Mouse (Mus musculus) gastrocnemius, postnatal 25 days (tissue): ENCODE data around the gene Dnah11. TPM values are rescaled to one million over a fixed set of nuclear protein-coding genes. Genes with fewer than 3 reads are reported as not detected.
"Not testable (repeated sequence)": the region's sequence is repeated elsewhere in the genome, so short reads cannot be mapped to it uniquely, and the experiment has no call there.

Experiments
- DNase-seq: peaks from one replicate; pipeline ENCODE4 v3.0.0; 2022
- total RNA-seq, 2 experiments: library from RNA; stranded (reverse); gene quantifications; 1 replicate in 1 of 2; 2 replicates in 1 of 2; pipeline ENCODE4 v1.2.3; 2021

Gene Dnah11
- total RNA-seq, 2 experiments from 2014 or later = 0.03 TPM; not detected in 1

DNA sequence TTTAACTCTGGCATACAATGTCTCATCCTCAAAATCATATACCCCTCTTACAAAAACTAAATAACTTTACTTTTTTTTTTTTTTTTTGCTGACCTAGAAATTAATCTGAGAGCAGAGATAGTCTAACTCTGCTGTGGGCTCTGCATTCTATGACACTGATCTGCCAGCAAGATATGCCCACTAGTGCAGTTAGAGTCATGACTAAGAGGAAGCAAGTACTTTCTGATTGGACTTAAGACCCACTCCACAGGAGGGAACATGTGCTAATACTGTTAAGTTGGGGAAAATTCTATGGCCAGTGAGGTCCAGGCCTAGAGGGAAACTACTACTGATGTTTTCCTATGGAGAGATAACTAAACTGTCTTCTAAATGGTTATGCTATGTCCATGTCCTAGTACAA lies 225.1 kb downstream of the Dnah11 start:
- DNase-seq = no peak

DNA sequence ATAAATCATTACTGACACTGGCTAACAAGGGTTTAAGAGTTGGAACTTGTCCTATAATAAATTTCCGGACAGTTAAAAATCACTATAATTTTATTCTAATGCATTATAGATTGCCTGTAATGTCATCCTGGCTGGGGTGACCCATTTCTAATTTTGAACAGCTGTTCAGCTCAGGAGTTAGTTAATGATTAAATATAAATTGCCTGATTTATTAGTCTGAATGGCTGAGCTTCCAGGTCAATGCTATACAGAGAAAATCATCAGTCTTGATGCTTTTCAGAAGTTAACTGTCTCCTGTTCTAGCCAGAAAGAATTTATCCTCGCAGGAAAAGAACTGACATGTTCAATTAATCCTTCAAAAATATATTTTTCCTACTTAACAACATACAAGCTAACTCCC lies 236.1 kb downstream of the Dnah11 start:
- DNase-seq = no peak

DNA sequence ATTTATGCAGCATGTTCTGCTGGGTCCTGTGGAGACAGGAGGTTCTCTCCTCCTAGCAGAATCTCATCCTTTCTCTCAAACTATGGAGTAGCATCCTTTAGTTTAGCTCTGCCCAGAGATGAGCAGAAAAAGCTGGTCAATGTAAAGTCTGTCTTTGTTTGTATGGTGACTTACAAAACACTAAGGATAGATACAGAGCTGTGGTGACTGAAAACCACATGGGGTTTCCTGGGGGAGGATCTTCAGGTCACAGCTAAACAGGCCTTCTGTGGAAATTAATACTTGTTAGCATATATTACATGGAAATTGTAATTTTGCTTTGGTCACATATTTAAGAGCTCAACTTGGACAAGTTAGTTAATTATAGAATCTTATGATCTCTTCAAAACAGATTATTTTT lies 239.6 kb downstream of the Dnah11 start:
- no peak for DNase-seq

DNA sequence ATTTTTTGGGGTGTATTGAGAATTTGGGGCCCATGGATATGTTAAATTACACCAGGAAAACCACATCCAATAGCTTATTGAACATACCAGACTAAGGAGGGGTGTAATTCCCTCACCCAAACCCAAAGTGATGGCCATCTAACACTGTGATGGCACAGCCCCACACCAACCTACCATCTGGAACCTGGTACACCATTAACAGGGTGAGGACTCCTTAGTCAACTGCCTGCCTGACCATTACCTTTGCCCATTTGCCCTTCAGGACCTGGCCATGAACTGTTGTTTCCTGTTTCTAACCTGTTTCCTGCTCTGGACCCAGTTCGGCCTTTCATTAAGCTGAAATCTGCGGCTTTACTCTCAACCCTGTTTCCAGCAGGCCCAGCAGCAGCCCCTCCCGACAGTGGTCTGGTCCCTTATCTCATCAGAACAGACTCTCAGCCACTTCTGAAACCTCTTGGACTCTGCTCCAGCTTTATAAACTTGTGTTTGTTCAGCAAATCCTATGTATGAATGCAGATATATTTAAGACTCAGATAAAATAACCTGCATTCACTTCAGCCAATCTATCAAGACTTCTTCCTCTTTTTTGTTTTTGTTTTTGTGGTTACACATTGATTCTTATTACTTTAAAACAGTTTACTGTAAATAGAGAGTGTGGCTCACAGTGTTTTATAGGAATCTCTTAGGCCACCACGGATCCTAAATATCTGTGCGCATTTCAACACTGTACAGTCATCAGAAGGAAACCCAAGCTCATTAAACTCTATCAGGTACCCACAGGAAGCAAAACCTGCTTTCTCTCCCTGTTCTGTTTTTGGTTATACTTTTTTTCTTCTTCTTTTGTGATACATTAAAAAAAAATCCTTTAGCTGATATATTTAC lies 251.8 kb downstream of the Dnah11 start:
- DNase-seq = no peak

DNA sequence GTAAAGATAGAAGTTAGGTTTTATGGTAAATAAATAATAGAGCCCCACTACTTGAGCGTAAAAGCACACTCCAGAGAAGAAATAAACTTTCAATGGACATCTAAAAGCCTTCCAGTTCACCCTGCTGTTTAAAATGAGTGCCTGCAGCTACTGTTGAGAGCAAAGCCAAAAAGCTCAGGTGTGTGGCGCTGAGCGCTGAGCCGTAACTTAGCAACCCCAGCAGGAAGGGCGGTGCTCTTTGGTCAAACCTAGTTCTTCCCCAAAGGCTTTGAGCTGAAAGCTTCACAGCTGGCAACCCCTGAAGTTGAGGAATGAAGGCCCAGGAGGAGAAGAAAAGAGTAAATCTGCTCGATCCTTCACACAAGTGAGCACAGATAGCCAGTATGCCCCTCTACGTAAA lies 256.9 kb downstream of the Dnah11 start:
- no peak for DNase-seq

DNA sequence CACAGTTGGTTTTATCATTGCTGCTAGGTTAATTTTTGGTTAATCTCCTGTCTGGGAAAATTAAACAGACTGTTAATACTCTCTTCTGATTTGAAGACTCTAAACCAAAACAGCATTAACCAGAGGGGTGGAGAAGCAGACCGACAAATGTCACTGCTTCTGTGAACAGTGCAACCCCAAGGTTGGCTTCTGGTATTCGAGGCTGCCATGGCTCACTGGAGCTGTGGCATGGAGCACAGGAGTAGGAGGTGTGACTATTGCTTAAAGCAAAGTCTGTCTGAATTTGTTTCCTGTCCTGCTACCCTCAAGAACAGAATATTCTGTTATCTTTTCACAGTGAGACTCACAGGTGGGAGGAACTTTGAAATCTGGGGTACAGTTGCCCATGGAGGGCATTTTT lies 260.6 kb downstream of the Dnah11 start:
- no peak for DNase-seq

DNA sequence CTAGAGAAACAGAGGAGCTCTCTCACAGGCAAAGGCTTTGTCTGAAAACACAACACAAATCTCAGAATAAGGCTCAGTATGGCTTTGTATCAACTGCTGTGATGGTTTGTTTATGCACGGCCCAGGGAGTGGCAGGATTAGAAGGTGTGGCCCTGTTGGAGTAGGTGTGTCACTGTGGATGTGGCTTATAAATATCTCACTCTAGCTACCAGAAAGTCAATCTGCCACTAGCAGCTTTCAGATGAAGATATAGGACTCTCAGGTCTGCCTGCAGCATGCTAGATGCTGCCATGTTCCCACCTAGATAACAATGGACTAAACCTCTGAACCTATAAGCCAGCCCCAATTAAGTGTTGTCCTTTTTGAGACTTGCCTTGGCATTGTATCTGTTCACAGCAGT lies 266.8 kb downstream of the Dnah11 start:
- no peak for DNase-seq

DNA sequence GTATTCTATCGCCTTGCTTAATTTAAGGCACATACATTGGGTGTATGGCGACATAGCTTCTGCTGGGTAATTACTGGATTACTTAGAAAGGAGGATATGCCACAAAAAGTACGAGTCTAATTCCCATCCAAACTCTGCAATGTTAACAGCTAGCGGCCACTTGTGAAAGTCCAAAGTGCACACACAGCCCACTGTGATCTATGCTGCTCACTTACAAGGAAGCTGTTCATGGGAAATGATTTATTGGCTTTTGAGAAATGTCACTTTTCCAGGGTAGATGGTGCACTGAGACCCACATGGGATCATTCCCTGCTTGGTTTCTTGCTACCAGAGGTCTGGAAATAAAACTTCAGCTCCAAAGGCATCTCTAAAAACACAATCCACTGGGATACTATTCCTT lies 269.1 kb downstream of the Dnah11 start:
- no peak for DNase-seq

DNA sequence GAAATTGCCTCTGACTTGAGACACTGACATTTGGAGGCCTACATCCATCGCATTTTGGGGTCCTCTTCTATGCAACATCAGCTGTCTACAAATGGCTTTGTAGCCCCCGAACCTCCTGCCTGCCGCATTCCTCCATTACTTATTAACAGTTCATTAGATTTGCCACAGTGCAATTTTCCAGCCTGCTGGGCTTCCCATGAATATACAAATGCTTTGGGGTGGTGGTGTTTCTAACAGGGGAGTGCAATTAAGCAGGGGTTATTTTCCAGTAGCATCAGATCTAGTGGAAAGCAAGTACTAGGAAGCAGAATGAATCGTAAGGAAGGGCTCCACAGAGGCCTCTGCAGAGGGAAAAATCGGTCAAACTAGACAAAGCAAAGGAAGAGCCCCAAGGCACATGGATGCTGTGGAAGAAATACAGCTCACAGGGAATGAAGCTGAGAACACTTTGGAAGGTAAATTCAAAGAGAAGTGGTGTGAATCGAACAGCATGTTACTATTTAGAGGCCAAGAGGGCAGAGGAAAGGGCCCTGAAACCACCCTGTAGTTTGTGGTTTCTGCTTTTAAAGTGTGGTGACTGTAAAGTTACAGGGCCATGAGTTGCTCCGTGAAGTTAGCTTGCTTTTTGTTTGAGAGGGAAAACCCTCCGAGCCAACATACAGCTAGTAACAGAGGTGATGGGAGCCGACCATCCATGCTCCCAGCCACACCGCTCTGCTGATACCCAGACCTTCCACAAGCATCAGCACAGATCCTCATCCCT lies 282.8 kb downstream of the Dnah11 start:
- no peak for DNase-seq

DNA sequence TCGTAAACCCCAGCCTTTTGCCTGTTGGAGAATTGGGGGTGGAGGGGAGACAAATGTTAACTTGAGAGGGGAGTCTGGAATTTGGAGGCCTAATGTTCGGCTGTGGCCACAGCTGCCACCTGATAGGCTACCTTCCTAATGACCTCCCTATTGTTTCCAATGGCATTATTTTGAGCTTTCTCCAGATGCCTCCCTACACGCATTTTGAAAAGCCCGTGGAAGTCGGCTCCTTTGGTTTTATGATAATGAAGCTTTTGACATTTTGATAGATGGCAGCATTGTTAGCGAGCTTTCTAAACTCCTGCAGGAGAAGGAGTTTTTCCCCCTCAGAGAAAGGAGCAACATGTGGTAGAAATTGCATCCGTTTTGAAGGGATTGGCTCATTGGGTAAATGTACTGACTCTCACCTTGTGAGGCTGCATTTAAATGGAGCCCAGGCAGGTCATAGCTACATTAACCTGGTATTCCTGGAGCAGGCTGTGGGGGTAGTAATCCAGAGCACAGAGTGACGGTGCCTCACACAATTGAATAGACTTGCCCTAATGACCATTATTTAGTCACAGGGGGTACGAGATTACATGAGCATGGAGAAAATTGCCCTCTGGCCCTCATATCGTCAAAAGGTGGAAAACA lies 284.1 kb downstream of the Dnah11 start:
- DNase-seq = no peak

DNA sequence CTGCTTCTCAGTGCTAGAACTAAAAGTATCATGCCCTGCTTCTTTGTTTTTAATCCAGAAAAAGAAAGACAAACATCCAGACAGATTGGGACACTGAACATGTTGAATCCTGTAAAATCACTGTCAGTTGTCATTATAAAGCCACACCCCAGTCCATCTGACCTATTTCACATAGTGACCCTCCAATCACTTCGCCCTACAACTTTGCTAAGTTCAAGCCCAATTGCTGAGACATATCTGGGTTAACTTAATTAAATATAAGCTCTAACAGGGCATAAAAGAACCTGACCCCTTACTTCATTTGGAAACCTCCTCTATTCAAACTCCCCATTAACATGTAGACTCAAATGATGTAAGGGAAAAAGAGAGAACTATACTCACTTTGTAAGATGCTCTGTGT lies 287.4 kb downstream of the Dnah11 start:
- no peak for DNase-seq

DNA sequence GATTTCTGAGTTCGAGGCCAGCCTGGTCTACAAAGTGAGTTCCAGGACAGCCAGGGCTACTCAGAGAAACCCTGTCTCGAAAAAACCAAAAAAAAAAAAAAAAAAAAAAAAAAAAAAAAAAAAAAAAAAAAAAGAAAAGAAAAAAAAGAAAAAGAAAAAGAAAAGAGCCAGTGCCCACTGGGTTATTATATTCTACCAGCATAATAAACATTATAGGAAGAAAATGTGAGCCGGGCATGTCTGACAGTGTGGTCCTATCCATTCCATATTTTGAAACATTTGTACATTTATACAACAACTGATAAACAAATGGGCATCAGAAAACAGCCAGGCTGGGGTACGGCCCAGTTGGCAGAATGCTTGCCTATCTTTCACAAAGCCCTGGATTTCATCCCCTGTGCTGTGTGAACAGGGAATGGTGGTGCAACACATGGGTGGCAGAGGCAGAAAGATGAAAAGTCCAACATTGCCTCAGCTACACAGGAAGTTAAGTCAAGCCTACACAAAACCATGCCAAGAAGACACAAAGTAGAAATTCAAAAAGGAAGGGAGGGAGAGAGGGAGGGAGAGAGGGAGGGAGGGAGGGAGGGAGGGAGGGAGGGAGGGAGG lies 293.5 kb downstream of the Dnah11 start:
- DNase-seq = not testable (repeated sequence)

DNA sequence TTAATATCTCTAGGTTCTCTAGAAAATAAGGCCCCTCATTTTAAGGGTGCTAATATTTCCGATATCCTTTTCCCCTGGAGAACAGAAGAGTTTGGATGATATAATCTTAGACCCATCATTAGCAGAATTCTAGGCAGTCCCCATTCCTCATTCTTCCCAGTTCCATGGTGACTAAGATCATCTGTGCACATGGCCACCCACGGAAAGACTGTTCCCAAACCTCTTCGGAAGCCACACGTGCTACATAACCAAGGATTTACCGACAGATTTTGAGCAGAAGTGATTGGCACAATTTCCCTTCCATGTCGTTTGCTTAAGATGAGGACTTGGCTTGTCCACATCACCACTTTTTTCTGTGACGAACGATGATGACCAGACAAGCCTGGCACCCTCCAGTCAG lies 295.2 kb downstream of the Dnah11 start:
- DNase-seq = no peak

DNA sequence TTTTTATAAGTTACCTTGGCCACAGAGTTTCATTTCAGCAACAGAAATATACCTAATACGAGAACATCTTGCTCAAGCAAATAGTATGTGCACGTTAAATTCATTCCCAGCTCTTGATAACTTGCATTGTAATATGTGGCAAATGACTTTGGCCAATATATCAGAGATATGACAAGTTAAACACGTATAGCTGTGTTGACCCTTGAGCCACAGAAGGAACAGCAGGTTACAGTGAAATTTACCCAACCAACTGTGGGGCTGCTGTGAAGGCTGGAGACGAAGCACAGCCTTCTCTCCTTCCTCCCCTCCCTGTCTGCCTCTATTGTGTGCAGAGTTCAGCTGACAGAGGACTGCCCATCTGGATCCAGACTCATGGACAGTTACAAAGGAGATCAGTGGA lies 297.5 kb downstream of the Dnah11 start:
- not testable (repeated sequence) for DNase-seq

DNA sequence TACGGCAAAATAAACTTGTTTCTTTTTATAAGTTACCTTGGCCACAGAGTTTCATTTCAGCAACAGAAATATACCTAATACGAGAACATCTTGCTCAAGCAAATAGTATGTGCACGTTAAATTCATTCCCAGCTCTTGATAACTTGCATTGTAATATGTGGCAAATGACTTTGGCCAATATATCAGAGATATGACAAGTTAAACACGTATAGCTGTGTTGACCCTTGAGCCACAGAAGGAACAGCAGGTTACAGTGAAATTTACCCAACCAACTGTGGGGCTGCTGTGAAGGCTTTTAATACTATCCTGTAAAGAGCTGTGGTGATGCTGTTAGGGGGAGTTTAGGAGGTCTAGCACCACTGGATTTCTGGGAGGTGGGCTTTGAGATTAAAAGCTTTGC lies 298.0 kb downstream of the Dnah11 start:
- not testable (repeated sequence) for DNase-seq

DNA sequence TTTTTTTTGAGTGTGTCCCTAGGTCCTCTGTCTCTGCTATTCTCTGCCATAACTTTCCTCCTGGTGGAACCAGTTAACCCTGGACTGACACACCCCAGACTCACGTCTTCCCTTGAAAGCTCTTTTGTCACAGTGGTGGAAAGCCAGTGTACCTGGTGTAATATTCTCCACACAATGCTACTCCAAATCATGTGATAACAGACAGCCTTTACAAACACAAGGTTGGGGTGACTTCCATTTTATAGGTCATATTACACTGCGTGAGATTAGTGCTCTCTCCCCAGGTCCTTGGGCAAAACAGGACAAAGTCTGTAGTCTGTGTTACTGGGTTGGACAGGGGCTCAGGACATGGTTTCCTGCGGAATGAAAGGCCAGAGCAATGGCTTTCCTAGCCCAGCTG lies 311.4 kb downstream of the Dnah11 start:
- DNase-seq = no peak

DNA sequence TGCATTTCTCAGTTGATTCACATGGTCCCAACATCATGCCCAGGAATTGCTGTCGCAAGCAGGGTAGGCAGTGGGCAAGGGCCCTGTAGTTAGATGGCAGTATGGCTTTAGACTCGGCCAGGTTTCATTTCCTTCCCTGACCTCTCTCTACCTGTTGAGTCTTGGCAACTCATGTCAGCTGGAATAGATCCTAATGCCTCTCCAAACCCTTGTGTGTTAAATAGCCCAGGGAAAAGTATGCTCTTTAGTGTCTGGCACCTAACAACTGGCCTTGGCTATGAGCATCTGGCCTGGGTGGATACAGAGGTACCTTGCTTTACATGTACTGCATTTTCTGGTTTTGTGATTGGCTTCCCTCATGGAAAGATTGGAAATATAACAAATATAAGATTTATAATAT lies 314.2 kb downstream of the Dnah11 start:
- DNase-seq = no peak

DNA sequence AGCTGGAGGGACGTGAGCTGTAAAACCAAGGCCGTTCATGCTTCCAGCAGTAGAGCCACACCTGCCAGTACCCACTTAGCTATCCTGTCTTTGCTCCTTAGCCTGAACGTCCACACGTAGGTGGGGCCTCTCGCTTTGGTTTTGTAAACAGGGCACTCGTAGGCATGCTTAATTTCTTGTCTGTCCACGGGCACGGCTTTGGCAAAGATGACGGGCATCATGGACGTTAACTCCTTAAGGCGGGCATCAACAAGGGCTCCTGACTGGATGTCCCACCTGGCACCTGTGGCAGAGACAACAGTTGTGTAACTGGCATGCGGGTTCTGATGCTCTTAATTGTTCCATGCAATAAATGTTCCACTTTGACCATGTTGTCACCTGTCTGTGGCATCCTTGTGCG lies 320.5 kb downstream of the Dnah11 start:
- no peak for DNase-seq

DNA sequence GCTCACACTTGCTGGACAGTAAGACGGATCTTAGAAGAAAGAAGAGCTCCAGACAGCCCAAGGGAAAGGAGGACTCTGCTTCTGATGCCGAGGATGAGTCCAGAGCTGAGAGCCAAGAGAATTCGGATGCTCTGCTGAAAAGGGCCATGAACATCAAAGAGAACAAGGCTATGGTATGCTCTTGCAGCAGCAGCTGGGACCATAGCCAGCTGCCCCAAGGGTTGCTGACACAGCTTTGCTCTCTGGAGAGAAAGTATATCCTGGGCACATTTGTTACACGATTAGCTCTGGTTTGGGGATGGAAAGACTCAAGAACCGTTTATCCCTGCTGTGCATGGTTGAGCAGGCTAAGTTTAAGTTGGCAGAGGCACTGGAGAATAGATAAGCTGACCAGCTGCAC lies 326.6 kb downstream of the Dnah11 start:
- DNase-seq = no peak

DNA sequence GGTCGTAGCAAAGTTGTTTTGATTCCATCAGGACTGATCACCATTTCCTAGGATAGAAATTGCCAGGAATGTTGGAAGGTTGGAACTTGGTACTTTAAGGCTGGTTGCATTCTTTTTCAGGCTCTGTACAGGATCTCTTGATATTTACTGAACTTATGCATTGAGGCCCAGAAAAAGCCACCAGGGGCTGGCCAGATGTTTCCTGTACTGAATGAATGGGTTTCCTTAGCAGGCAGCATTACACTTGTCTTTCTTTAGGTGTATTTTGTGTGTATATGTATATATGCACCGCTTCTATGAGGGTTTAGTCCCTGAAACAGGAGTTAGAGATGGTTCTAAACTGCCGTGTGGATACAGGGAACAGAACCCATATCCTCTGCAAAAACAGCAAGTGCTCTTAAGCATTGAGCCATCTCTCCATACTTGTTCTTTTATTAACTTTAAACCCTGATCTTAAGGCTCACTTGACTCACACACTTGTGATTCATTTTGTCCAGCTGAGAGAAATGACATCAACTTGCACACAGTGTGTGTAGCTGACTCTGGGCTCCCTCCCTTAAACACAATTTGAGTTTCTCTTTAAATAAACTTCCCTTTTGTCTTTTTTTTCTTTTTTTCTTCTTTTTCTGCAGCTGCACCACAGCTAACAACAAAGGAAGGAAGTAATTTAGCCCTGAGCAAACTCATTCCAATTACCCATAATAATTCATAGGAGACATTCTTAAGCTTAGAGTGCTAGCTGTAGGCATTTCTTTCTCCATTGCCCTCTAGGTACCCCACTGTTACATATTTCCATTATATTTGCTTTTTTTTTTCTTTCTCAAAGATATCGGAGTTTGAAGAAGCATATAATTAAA lies 330.9 kb downstream of the Dnah11 start:
- no peak for DNase-seq

DNA sequence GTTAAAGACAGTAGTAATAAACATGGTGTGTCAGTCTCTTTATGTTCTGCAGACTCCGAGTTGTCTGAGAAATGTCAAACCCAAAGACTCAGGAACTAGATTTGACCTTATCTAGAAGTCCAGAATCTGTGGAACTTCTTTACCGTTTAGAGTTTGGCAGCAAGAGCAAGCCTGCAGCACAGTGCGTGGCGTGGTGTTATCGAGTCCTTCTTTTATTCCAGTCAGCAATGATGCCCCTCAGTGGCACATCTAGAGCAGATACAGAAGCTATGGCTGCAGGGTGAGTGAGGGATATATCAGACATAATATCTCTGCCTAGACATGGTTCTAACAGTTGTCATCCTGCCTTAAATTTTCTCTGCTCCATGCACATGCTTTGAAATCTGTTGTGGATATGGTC lies 336.2 kb downstream of the Dnah11 start:
- no peak for DNase-seq

DNA sequence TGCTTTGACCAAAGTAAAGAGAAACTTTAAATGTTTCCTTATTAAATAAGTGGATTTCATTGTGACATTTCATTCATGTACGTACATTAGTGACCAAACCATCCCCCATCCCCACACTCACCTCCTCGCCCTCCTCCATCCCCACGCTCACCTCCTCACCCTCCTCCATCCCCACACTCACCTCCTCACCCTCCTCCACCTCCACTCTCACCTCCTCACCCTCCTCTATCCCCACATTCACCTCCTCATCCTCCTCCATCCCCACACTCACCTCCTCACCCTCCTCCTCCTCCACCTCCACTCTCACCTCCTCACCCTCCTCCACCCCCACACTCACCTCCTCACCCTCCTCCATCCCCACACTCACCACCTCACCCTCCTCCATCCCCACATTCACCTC lies 337.6 kb downstream of the Dnah11 start:
- DNase-seq = no peak
